Mouse (Mus musculus): ENCODE data around the gene Dynlt1f.
A peak's percentile ranks its signal among the peaks of the same experiment; 100 is the strongest.
"Not testable (repeated sequence)": the region's sequence is repeated elsewhere in the genome, so short reads cannot be mapped to it uniquely, and the experiment has no call there.

Gene Dynlt1f

GRCm38 (mm10) chr17:6661093-6661816, 5.6 kb upstream of the Dynlt1f start:
- not testable (repeated sequence) for DNase-seq (ENCODE audit: low spot score in 2 of 2)

- DNase-seq (ENCODE audit: low spot score in 2 of 2), result not testable (repeated sequence)
Observed at GRCm38 (mm10) chr17:6660589-6660988, 4.9 kb upstream of the Dynlt1f start.

- not testable (repeated sequence) for DNase-seq (ENCODE audit: low spot score in 2 of 2)
Observed at GRCm38 (mm10) chr17:6658801-6659200, 3.1 kb upstream of the Dynlt1f start, which contains the start of gene Sytl3. Gene Sytl3 (plus strand): TSS chr17:6659093.

- not testable (repeated sequence) for DNase-seq (ENCODE audit: low spot score in 2 of 2)
Observed at GRCm38 (mm10) chr17:6656471-6656870, 771 bp upstream of the Dynlt1f start.

- peak in 1 of 2 experiments; percentile 30 for DNase-seq (ENCODE audit: low spot score in 2 of 2)
Observed at GRCm38 (mm10) chr17:6655087-6655511, 601 bp downstream of the Dynlt1f start.

GRCm38 (mm10) chr17:6653341-6653946, 2.3 kb downstream of the Dynlt1f start:
- DNase-seq (ENCODE audit: low spot score in 2 of 2), result not testable (repeated sequence)

GRCm38 (mm10) chr17:6650904-6651565, 4.7 kb downstream of the Dynlt1f start:
- DNase-seq (ENCODE audit: low spot score in 2 of 2), result not testable (repeated sequence)

GRCm38 (mm10) chr17:6647452-6647851, 8.2 kb downstream of the Dynlt1f start:
- not testable (repeated sequence) for DNase-seq (ENCODE audit: low spot score in 2 of 2)

- not testable (repeated sequence) for DNase-seq (ENCODE audit: low spot score in 2 of 2)
Observed at GRCm38 (mm10) chr17:6646841-6647240, 8.9 kb downstream of the Dynlt1f start.

- DNase-seq (ENCODE audit: low spot score in 2 of 2), result not testable (repeated sequence)
Observed at GRCm38 (mm10) chr17:6645668-6646067, 10.0 kb downstream of the Dynlt1f start.

- not testable (repeated sequence) for DNase-seq (ENCODE audit: low spot score in 2 of 2)
Observed at GRCm38 (mm10) chr17:6644673-6645072, 11.0 kb downstream of the Dynlt1f start.

GRCm38 (mm10) chr17:6644210-6644609, 11.5 kb downstream of the Dynlt1f start:
- DNase-seq (ENCODE audit: low spot score in 2 of 2), result not testable (repeated sequence)

- DNase-seq (ENCODE audit: low spot score in 2 of 2), result not testable (repeated sequence)
Observed at GRCm38 (mm10) chr17:6640771-6641429, 14.8 kb downstream of the Dynlt1f start.

- DNase-seq (ENCODE audit: low spot score in 2 of 2), result not testable (repeated sequence)
Observed at GRCm38 (mm10) chr17:6640044-6640637, 15.6 kb downstream of the Dynlt1f start.

- DNase-seq (ENCODE audit: low spot score in 2 of 2), result not testable (repeated sequence)
Observed at GRCm38 (mm10) chr17:6639486-6639885, 16.2 kb downstream of the Dynlt1f start.

GRCm38 (mm10) chr17:6638444-6638843, 17.3 kb downstream of the Dynlt1f start:
- not testable (repeated sequence) for DNase-seq (ENCODE audit: low spot score in 2 of 2)

GRCm38 (mm10) chr17:6637434-6637833, 18.3 kb downstream of the Dynlt1f start:
- DNase-seq (ENCODE audit: low spot score in 2 of 2), result not testable (repeated sequence)

- DNase-seq (ENCODE audit: low spot score in 2 of 2), result no peak
Observed at GRCm38 (mm10) chr17:6636861-6637260, 18.8 kb downstream of the Dynlt1f start.

- DNase-seq (ENCODE audit: low spot score in 2 of 2), result not testable (repeated sequence)
Observed at GRCm38 (mm10) chr17:6635781-6636180, 19.9 kb downstream of the Dynlt1f start.

GRCm38 (mm10) chr17:6632850-6633249, 22.9 kb downstream of the Dynlt1f start:
- not testable (repeated sequence) for DNase-seq (ENCODE audit: low spot score in 2 of 2)

GRCm38 (mm10) chr17:6630398-6630797, 25.3 kb downstream of the Dynlt1f start:
- not testable (repeated sequence) for DNase-seq (ENCODE audit: low spot score in 2 of 2)
